Mouse (Mus musculus) testis, adult 2 months (tissue): ENCODE results near the gene Fzr1. TPM values are rescaled to one million over a fixed set of nuclear protein-coding genes. Genes with fewer than 3 reads are reported as not detected.

Experiments
- H3K27ac ChIP-seq: fragments of 200-500 bp; 2 replicates; pipeline ENCODE4 v1.5.1; 2012; ENCODE audit warnings: low read depth, low read length; ENCODE audit not compliant: control insufficient read depth, insufficient read depth
- H3K27me3 ChIP-seq: fragments of 200-500 bp; 2 replicates; pipeline ENCODE4 v1.6.1; 2012; ENCODE audit warnings: mild to moderate bottlenecking, low read length, moderate library complexity; ENCODE audit not compliant: control insufficient read depth, insufficient read depth
- H3K36me3 ChIP-seq: fragments of 200-500 bp; 2 replicates; pipeline ENCODE4 v1.6.1; 2012; ENCODE audit warnings: mild to moderate bottlenecking, low read length; ENCODE audit not compliant: control insufficient read depth, insufficient read depth
- H3K4me1 ChIP-seq: fragments of 200-500 bp; 2 replicates; pipeline ENCODE4 v1.6.1; 2012; ENCODE audit warnings: low read length; ENCODE audit not compliant: control insufficient read depth, insufficient read depth
- H3K4me3 ChIP-seq: fragments of 200-500 bp; 2 replicates; pipeline ENCODE4 v1.5.1; 2012; ENCODE audit warnings: low read depth, mild to moderate bottlenecking, low read length, moderate library complexity, mixed read lengths; ENCODE audit not compliant: control insufficient read depth
- CTCF ChIP-seq: fragments of 200-500 bp; IDR thresholded peaks from 2 replicates; pipeline ENCODE4 v1.5.1; 2012; ENCODE audit warnings: low read depth, mild to moderate bottlenecking, inconsistent platforms, low read length, moderate library complexity; ENCODE audit not compliant: control insufficient read depth, insufficient read depth, insufficient replicate concordance
- POLR2A ChIP-seq: fragments of 200-500 bp; IDR thresholded peaks from 2 replicates; pipeline ENCODE4 v1.6.1; 2012; ENCODE audit warnings: low read depth, mild to moderate bottlenecking, inconsistent platforms, low read length, moderate library complexity; ENCODE audit not compliant: control insufficient read depth
- polyA plus RNA-seq: library from polyadenylated mRNA; depleted of rRNA; stranded (reverse); fragments of >200 nt; gene quantifications from 2 replicates; pipeline ENCODE4 v1.2.3, GENCODE M21; 2012

The Fzr1 gene
- polyA plus RNA-seq, 1 experiment, result 161 TPM

DNA sequence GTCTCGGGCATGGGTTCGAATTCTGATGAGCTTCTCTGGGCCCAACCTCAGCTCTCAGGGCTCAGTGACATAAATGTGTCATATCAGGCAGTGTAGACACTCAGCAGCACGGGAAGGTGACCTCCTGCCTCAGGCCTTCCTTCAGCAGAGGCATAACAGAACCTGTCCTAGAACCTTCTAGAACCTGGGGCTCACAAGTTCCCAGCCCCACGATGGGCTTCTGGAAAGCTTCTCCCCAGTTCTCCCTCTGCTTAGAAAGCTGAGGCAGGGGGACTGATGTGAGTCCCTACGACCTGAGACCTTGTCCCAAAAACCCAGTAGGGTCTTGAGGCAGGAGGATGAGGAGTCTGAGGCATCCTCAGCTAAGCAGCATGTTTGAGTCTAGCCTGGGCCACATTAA lies 36.8 kb upstream of the Fzr1 start:
- TF ChIP-seq POLR2A (no peak), CTCF (no peak)
- no peak overlapping the region for H3K4me3 ChIP-seq
- H3K4me1 ChIP-seq, result peaks cover 40% of the 10 kb centered on the region
- no peaks in the 10 kb centered on the region for H3K36me3 ChIP-seq
- no peaks in the 10 kb centered on the region for H3K27me3 ChIP-seq
- H3K27ac ChIP-seq, result peak overlapping the region; percentile 56

DNA sequence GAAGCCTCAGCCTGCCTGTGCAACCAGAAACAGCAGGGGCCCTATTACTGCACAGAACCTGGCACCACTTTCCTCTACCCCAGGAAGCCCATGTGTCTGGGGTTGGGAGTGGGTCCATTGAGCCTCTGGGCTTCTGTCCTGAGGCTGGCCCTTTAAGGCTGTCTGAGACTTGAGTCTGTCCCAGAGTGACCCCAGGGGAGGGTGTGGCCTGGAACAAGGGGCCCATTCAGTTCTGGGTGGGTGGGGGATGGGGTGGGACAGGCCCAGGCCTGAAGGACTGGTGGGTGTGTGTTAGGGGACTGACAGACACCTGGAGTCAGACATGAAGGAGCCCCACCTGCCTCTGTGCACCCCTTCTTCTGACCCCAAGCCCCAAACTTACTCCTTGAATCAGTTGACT lies 36.4 kb upstream of the Fzr1 start:
- Histone ChIP-seq H3K27ac (peak overlapping the region; percentile 90), H3K36me3 (no peaks in the 10 kb centered on the region), H3K27me3 (no peaks in the 10 kb centered on the region), H3K4me1 (peaks cover 40% of the 10 kb centered on the region), H3K4me3 (no peak overlapping the region)
- no peak for TF ChIP-seq POLR2A

- H3K4me1 ChIP-seq, result peaks cover 43% of the 10 kb centered on the region
- H3K4me3 ChIP-seq, result no peak overlapping the region
- TF ChIP-seq POLR2A (0 out of 2 replicates have a peak, but pooled peaks have one; percentile 9), CTCF (no peak)
- no peaks in the 10 kb centered on the region for H3K36me3 ChIP-seq
- peak overlapping the region; percentile 90 for H3K27ac ChIP-seq
- no peaks in the 10 kb centered on the region for H3K27me3 ChIP-seq
Measured at GRCm38 (mm10) chr10:81413310-81414261, 35.3 kb upstream of the Fzr1 start.

DNA sequence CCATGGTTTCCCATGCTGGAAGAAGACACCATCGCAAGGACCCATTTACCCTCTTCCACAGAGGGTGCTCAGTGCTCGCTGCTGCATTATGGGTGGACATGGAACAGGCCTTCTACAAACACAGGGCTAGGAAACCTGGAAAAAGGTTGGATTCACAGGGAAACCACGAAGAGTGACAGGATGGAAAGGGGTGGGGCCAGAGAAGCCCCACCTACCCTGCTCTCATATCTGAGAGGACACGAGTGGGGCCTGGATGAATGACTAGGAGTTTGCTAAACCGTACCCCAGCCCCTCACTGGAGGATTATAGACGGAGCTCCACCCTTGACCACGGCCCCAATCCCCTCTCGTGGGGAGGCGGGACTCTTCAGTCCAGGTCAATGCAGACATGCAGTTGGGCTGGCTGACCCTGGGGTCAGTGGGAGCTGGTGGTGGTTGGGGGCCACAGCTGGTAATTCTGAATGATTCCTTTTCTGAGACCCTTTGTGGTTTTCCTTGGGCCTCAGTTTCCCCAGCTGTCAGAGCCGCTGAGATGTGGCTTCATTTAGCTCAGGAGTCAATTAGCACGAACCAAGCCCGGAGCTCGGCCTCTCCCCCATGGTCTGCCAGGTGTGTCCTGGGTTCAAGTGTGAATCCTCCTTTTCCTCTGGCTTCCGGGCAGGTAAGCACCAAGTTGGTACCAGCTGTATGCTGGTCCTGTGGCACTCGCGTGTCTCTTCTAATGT lies 34.4 kb upstream of the Fzr1 start:
- TF ChIP-seq POLR2A (no peak), CTCF (no peak)
- Histone ChIP-seq H3K36me3 (no peaks in the 10 kb centered on the region), H3K4me1 (peaks cover 43% of the 10 kb centered on the region), H3K27me3 (no peaks in the 10 kb centered on the region), H3K27ac (peak overlapping the region; percentile 77), H3K4me3 (no peak overlapping the region)

- no peak; the same call in 1 of the 2 replicates for TF ChIP-seq POLR2A
- TF ChIP-seq CTCF, result no peak
- Histone ChIP-seq H3K27ac (peak overlapping the region; percentile 77), H3K4me3 (no peak overlapping the region), H3K27me3 (no peaks in the 10 kb centered on the region), H3K36me3 (no peaks in the 10 kb centered on the region), H3K4me1 (peaks cover 39% of the 10 kb centered on the region)
Measured at GRCm38 (mm10) chr10:81411471-81412400, 33.4 kb upstream of the Fzr1 start.

- no peaks in the 10 kb centered on the region for H3K27me3 ChIP-seq
- peak overlapping the region; percentile 7; the same call in 1 of the 2 replicates for H3K27ac ChIP-seq
- TF ChIP-seq POLR2A (no peak), CTCF (no peak)
- H3K4me3 ChIP-seq, result no peak overlapping the region
- peaks cover 32% of the 10 kb centered on the region for H3K4me1 ChIP-seq
- H3K36me3 ChIP-seq, result no peaks in the 10 kb centered on the region
Measured at GRCm38 (mm10) chr10:81410981-81411380, 32.7 kb upstream of the Fzr1 start.

- Histone ChIP-seq H3K36me3 (no peaks in the 10 kb centered on the region), H3K4me3 (peak overlapping the region; percentile 53), H3K27ac (no peak overlapping the region), H3K27me3 (no peaks in the 10 kb centered on the region), H3K4me1 (peaks cover 26% of the 10 kb centered on the region)
- TF ChIP-seq CTCF, result no peak
- no peak for TF ChIP-seq POLR2A
Measured at GRCm38 (mm10) chr10:81410350-81410749, 32.0 kb upstream of the Fzr1 start.
